Mouse (Mus musculus) intestine, embryonic 14.5 days (tissue): ENCODE results near the gene Atxn7l3. TPM values are rescaled to one million over a fixed set of nuclear protein-coding genes. Genes with fewer than 3 reads are reported as not detected.

ENCODE experiments used
- ATAC-seq: fragments of 200-750 bp; cut with Nextera tagmentation; replicated peaks from 2 replicates; pipeline ENCODE4 v1.8.0; 2017; ENCODE audit warnings: low read depth, moderate number of reproducible peaks, moderate TSS enrichment, moderate library complexity; ENCODE audit not compliant: low FRiP score, low TSS enrichment
- DNase-seq: peaks from one replicate; pipeline ENCODE4 v3.0.0-alpha.2; 2018; ENCODE audit warnings: low spot score
- H3K27ac ChIP-seq: fragments of 300-500 bp; sonication (generic); 2 replicates; pipeline ENCODE4 v1.5.1; 2014; ENCODE audit warnings: low read depth, mild to moderate bottlenecking, control low read depth
- H3K27me3 ChIP-seq: fragments of 300-500 bp; sonication (generic); replicated peaks from 2 replicates; pipeline ENCODE4 v1.6.1; 2014; ENCODE audit warnings: low read length, control low read depth; ENCODE audit not compliant: control insufficient read depth, insufficient read depth
- H3K36me3 ChIP-seq: fragments of 300-500 bp; sonication (generic); 2 replicates; pipeline ENCODE4 v1.6.1; 2014; ENCODE audit warnings: low read length, control low read depth; ENCODE audit not compliant: control insufficient read depth, insufficient read depth
- H3K4me1 ChIP-seq: fragments of 300-500 bp; sonication (generic); replicated peaks from 2 replicates; pipeline ENCODE4 v1.6.1; 2014; ENCODE audit warnings: low read length, control low read depth, mixed read lengths; ENCODE audit not compliant: control insufficient read depth, insufficient read depth
- H3K4me2 ChIP-seq: fragments of 300-500 bp; sonication (generic); 2 replicates; pipeline ENCODE4 v1.6.1; 2014; ENCODE audit warnings: low read length
- H3K4me3 ChIP-seq: fragments of 300-500 bp; sonication (generic); 2 replicates; pipeline ENCODE4 v1.5.1; 2014; ENCODE audit warnings: low read depth, low read length, control low read depth, mixed read lengths
- H3K9ac ChIP-seq: fragments of 300-500 bp; sonication (generic); 2 replicates; pipeline ENCODE4 v1.6.1; 2014; ENCODE audit warnings: mild to moderate bottlenecking, low read length
- H3K9me3 ChIP-seq: fragments of 300-500 bp; sonication (generic); 2 replicates; pipeline ENCODE4 v1.6.1; 2016; ENCODE audit warnings: low read length, control low read depth; ENCODE audit not compliant: control insufficient read depth
- WGBS: fragments of 180-500 bp; shearing (Covaris S2); extraction: QIAGEN DNeasy Blood & Tissue Kit; methylation state at CpG from one replicate; pipeline ENCODE4 v1.1.7; 2014; 5-methylcytosine and 5-hydroxymethylcytosine counted together
- polyA plus RNA-seq: library from polyadenylated mRNA; unstranded; fragments of >200 nt; fragmentation: Nextera tagmentation; extraction: Ambion mirVana; gene quantifications from 2 replicates; pipeline ENCODE4 v1.2.1, GENCODE M21; 2014

The Atxn7l3 gene
- polyA plus RNA-seq, 1 experiment from 2014 or later: 17.5 TPM

GRCm38 (mm10) chr11:102267480-102267879 lies 29.0 kb downstream of the Atxn7l3 start:
- Histone ChIP-seq H3K27me3 (no peaks in the 10 kb centered on the region), H3K27ac (no peak overlapping the region), H3K4me2 (no peak overlapping the region), H3K9me3 (no peaks in the 10 kb centered on the region), H3K9ac (no peak overlapping the region), H3K36me3 (peaks cover 11% of the 10 kb centered on the region), H3K4me1 (0 out of 2 replicates have a peak, but pooled peaks cover 3% of the 10 kb centered on the region), H3K4me3 (no peak overlapping the region)
- peak; percentile 81 for DNase-seq
- 5% methylated on average over 11 of the region's 11 CpGs for WGBS
- peak; percentile 42; the same call in 1 of the 2 replicates for ATAC-seq

- H3K4me2 ChIP-seq: no peak overlapping the region
- 90% methylated on average over 8 of the region's 8 CpGs for WGBS
- H3K27me3 ChIP-seq: no peaks in the 10 kb centered on the region
- 0 out of 2 replicates have a peak, but pooled peaks cover 3% of the 10 kb centered on the region for H3K4me1 ChIP-seq
- no peaks in the 10 kb centered on the region for H3K9me3 ChIP-seq
- H3K27ac ChIP-seq: no peak overlapping the region
- no peak for ATAC-seq
- H3K4me3 ChIP-seq: no peak overlapping the region
- no peak overlapping the region for H3K9ac ChIP-seq
- peaks cover 16% of the 10 kb centered on the region for H3K36me3 ChIP-seq
- DNase-seq: no peak
These were observed 29.6 kb downstream of the Atxn7l3 start for GRCm38 (mm10) chr11:102266631-102267355.

- Histone ChIP-seq H3K4me2 (no peak overlapping the region), H3K9me3 (no peaks in the 10 kb centered on the region), H3K9ac (no peak overlapping the region), H3K4me3 (no peak overlapping the region), H3K27ac (no peak overlapping the region), H3K27me3 (no peaks in the 10 kb centered on the region), H3K4me1 (0 out of 2 replicates have a peak, but pooled peaks cover 3% of the 10 kb centered on the region), H3K36me3 (peaks cover 17% of the 10 kb centered on the region)
- ATAC-seq (no peak), DNase-seq (no peak)
- WGBS: 54% methylated on average over 12 of the region's 14 CpGs
These were observed 30.6 kb downstream of the Atxn7l3 start for GRCm38 (mm10) chr11:102265816-102266215.

GRCm38 (mm10) chr11:102263211-102263610 lies 33.2 kb downstream of the Atxn7l3 start:
- WGBS: 93% methylated on average over 7 of the region's 7 CpGs
- DNase-seq (no peak), ATAC-seq (no peak)
- Histone ChIP-seq H3K27ac (no peak overlapping the region), H3K27me3 (no peaks in the 10 kb centered on the region), H3K4me1 (0 out of 2 replicates have a peak, but pooled peaks cover 3% of the 10 kb centered on the region), H3K4me3 (no peak overlapping the region), H3K4me2 (no peak overlapping the region), H3K9ac (no peak overlapping the region), H3K9me3 (no peaks in the 10 kb centered on the region), H3K36me3 (peaks cover 37% of the 10 kb centered on the region)

- H3K9me3 ChIP-seq: no peaks in the 10 kb centered on the region
- no peak overlapping the region for H3K4me3 ChIP-seq
- H3K27ac ChIP-seq: no peak overlapping the region
- no peaks in the 10 kb centered on the region for H3K27me3 ChIP-seq
- H3K4me2 ChIP-seq: no peak overlapping the region
- H3K4me1 ChIP-seq: no peaks in the 10 kb centered on the region
- H3K9ac ChIP-seq: no peak overlapping the region
- no peak for ATAC-seq
- DNase-seq: no peak
- peaks cover 39% of the 10 kb centered on the region for H3K36me3 ChIP-seq
- 91% methylated on average over 3 of the region's 3 CpGs for WGBS
These were observed 37.9 kb downstream of the Atxn7l3 start for GRCm38 (mm10) chr11:102258521-102258920.

- H3K9me3 ChIP-seq: no peaks in the 10 kb centered on the region
- no peaks in the 10 kb centered on the region for H3K4me1 ChIP-seq
- H3K4me3 ChIP-seq: no peak overlapping the region
- ATAC-seq (no peak), DNase-seq (no peak)
- no peak overlapping the region for H3K4me2 ChIP-seq
- WGBS: 87% methylated on average over 6 of the region's 6 CpGs
- H3K27ac ChIP-seq: no peak overlapping the region
- H3K36me3 ChIP-seq: peaks cover 35% of the 10 kb centered on the region
- H3K9ac ChIP-seq: no peak overlapping the region
- no peaks in the 10 kb centered on the region for H3K27me3 ChIP-seq
These were observed 38.3 kb downstream of the Atxn7l3 start for GRCm38 (mm10) chr11:102258095-102258494.

GRCm38 (mm10) chr11:102257514-102257913 lies 38.9 kb downstream of the Atxn7l3 start:
- Histone ChIP-seq H3K27ac (no peak overlapping the region), H3K4me2 (no peak overlapping the region), H3K9ac (no peak overlapping the region), H3K4me3 (no peak overlapping the region), H3K27me3 (no peaks in the 10 kb centered on the region), H3K36me3 (peaks cover 32% of the 10 kb centered on the region), H3K9me3 (no peaks in the 10 kb centered on the region), H3K4me1 (no peaks in the 10 kb centered on the region)
- DNase-seq (no peak), ATAC-seq (no peak)
- WGBS: 46% methylated on average over 9 of the region's 9 CpGs

- Histone ChIP-seq H3K9ac (peak overlapping the region; percentile 50), H3K27ac (no peak overlapping the region), H3K4me1 (peaks cover 25% of the 10 kb centered on the region), H3K36me3 (peaks cover 6% of the 10 kb centered on the region; the same call in 1 of the 2 replicates), H3K9me3 (no peaks in the 10 kb centered on the region), H3K4me2 (peak overlapping the region; percentile 61), H3K4me3 (peak overlapping the region; percentile 74), H3K27me3 (no peaks in the 10 kb centered on the region)
- WGBS: 11% methylated on average over 9 of the region's 9 CpGs
- no peak for DNase-seq
- ATAC-seq: no peak
These were observed 46.9 kb downstream of the Atxn7l3 start for GRCm38 (mm10) chr11:102249351-102250090.
